ENCODE assay signal across 8 mouse cellular contexts in the genomic region with DNA sequence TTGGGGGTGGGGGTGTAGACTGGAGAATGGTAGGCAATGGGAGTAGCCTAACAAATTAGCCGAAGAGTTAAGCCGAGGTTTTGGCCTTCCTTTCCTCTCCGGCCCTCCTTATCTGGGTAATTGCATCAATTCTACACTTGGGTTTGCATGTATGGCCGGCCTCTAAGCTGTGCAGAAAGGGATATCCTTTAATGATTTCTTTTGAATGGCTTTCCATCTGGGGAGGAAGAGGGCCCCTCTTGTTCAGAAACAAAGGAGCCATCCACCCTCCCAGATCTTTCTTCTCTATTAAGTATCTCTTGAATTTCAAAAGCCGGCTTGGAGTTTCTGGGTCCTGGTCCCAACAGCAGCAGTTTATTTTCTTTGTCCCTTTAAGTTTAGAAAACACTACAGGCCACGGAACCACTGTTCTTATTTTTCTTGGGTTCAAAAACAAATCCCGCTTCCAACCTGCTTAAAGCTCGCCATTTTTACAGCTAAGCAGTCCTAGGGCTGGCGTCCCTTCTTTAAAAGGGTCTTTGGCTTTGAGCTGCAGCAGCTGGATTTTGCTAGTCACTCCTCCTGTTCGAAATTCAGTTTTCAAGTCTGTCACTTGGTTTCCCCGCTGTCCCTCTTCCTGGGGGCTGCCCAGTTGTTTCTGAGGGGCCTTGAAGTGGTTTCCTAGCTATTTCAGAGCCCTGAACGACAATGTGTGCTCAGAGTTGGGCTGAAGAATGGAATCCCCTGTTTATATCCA.
DNase-seq lines count a peak whose midpoint lies in the region; ATAC-seq and TF ChIP-seq lines count a peak whose summit lies in the region.

No protein-coding gene starts in this region.

- peaks cover 19% of the 10 kb centered on the region for H3K4me1 ChIP-seq in forebrain, embryonic 15.5 days
- H3K4me1 ChIP-seq in liver, embryonic 15.5 days (replicated peaks): no peaks in the 10 kb centered on the region
- peaks cover 4% of the 10 kb centered on the region; the same call in 1 of the 2 replicates for H3K4me1 ChIP-seq in stomach, postnatal 0 days (replicated peaks; ENCODE audit: control insufficient read depth, insufficient read depth)

- no peak for TF ChIP-seq CTCF in stomach, postnatal 0 days (IDR thresholded peaks at IDR 0.05; ENCODE audit: low read depth)

- no peak for TF ChIP-seq EP300 in stomach, postnatal 0 days (optimal IDR thresholded peaks at IDR 0.05)

- H3K27ac ChIP-seq in forebrain, embryonic 15.5 days (replicated peaks): peak overlapping the region; percentile 79
- no peak overlapping the region for H3K27ac ChIP-seq in liver, embryonic 15.5 days (replicated peaks)
- H3K27ac ChIP-seq in stomach, postnatal 0 days (replicated peaks): peak overlapping the region; percentile 80

- ATAC-seq in forebrain, embryonic 15.5 days (replicated peaks): peak; percentile 38; the same call in 1 of the 2 replicates
- no peak for ATAC-seq in liver, embryonic 15.5 days (ENCODE audit: insufficient read depth)
- ATAC-seq in stomach, postnatal 0 days (ENCODE audit: low FRiP score, low TSS enrichment): peak; percentile 2; the same call in 1 of the 2 replicates
- no peak for ATAC-seq in erythroid progenitor cell, adult 5-6 weeks (replicated peaks; ENCODE audit: low FRiP score, poor library complexity, severe bottlenecking)

- H3K4me2 ChIP-seq in forebrain, embryonic 15.5 days (replicated peaks): peak overlapping the region; percentile 48
- peak overlapping the region; percentile 31; the same call in 1 of the 2 replicates for H3K4me2 ChIP-seq in liver, embryonic 15.5 days
- peak overlapping the region; percentile 48 for H3K4me2 ChIP-seq in stomach, postnatal 0 days (replicated peaks; ENCODE audit: low read depth)

- DNase-seq in right cerebral cortex, postnatal 4 days: peak; percentile 16
- no peak for DNase-seq in right cerebral cortex, postnatal 14 days
- DNase-seq in stomach, postnatal 0 days (ENCODE audit: low spot score): no peak
- no peak for DNase-seq in ovary, adult 18-20 months (ENCODE audit: low spot score)
- no peak for DNase-seq in gastrocnemius, adult 18-20 months (ENCODE audit: low spot score)

- no peaks in the 10 kb centered on the region for H3K36me3 ChIP-seq in forebrain, embryonic 15.5 days
- H3K36me3 ChIP-seq in liver, embryonic 15.5 days (replicated peaks): no peaks in the 10 kb centered on the region
- H3K36me3 ChIP-seq in stomach, postnatal 0 days (ENCODE audit: control insufficient read depth, insufficient read depth, low read length): no peaks in the 10 kb centered on the region

- peak overlapping the region; percentile 46 for H3K9ac ChIP-seq in forebrain, embryonic 15.5 days (replicated peaks)
- no peak overlapping the region for H3K9ac ChIP-seq in liver, embryonic 15.5 days
- peak overlapping the region; percentile 38; the same call in 1 of the 2 replicates for H3K9ac ChIP-seq in stomach, postnatal 0 days (ENCODE audit: low read length)

- 8% methylated on average over 12 of the region's 12 CpGs for WGBS in forebrain, embryonic 15.5 days
- WGBS in liver, embryonic 15.5 days (ENCODE audit: insufficient replicate concordance): 16% methylated on average over 12 of the region's 12 CpGs
- 43% methylated on average over 12 of the region's 12 CpGs for WGBS in stomach, postnatal 0 days

- peak overlapping the region; percentile 31 for H3K4me3 ChIP-seq in forebrain, embryonic 15.5 days
- H3K4me3 ChIP-seq in liver, embryonic 15.5 days (replicated peaks): no peak overlapping the region
- peak overlapping the region; percentile 13; the same call in 1 of the 2 replicates for H3K4me3 ChIP-seq in stomach, postnatal 0 days (ENCODE audit: low read depth, low read length)

- H3K9me3 ChIP-seq in forebrain, embryonic 15.5 days: no peaks in the 10 kb centered on the region
- no peaks in the 10 kb centered on the region for H3K9me3 ChIP-seq in liver, embryonic 15.5 days (replicated peaks)
- no peaks in the 10 kb centered on the region for H3K9me3 ChIP-seq in stomach, postnatal 0 days (ENCODE audit: control insufficient read depth, low read length)

- no peaks in the 10 kb centered on the region for H3K27me3 ChIP-seq in forebrain, embryonic 15.5 days
- H3K27me3 ChIP-seq in liver, embryonic 15.5 days: peaks cover 32% of the 10 kb centered on the region
- H3K27me3 ChIP-seq in stomach, postnatal 0 days (ENCODE audit: control insufficient read depth, insufficient read depth, low read length): no peaks in the 10 kb centered on the region

Comparison
In these comparisons a context has a peak if more than half of its experiments do, and no peak if none do; other contexts are left out.
1. ATAC-seq: peak in forebrain, embryonic 15.5 days (single experiment) and stomach, postnatal 0 days (single experiment); none in liver, embryonic 15.5 days (single experiment) and erythroid progenitor cell, adult 5-6 weeks (single experiment).
2. Peak in every context shown above with its lines, with median percentiles within 50 percentile points of each other: H3K4me2 ChIP-seq.